Mouse (Mus musculus) left cerebral cortex, adult 11 months (tissue): Measurements from ENCODE around the gene Slc16a14.

ENCODE experiments used
- DNase-seq: peaks from one replicate; pipeline ENCODE4 v3.0.0; 2022; ENCODE audit warnings: low spot score

The Slc16a14 gene

DNA sequence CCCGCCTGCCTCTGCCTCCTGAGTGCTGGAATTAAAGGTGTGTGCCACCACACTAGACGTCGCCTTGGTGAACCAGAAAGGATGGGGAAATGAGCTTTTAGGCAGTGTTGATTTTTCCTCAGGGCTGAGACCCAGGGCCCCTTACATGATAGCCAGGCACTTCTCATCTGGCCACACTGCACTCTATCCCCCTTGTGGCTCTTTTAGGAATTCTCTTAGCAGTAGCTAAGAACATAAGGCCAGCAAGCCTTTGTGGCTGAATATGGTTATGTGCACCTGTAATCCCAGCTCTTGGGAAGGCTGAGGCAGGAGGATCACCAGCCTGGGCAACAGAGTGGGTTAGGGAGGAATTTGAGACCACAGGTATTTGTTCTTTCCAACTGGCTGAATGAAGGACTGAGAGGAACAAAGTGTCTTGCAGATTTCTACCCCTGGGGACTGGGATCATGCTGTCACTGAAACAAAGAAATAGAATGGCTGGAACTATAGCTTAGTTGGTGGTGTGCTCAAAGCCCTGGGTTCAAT lies 68.2 kb downstream of the Slc16a14 start:
- DNase-seq = no peak

DNA sequence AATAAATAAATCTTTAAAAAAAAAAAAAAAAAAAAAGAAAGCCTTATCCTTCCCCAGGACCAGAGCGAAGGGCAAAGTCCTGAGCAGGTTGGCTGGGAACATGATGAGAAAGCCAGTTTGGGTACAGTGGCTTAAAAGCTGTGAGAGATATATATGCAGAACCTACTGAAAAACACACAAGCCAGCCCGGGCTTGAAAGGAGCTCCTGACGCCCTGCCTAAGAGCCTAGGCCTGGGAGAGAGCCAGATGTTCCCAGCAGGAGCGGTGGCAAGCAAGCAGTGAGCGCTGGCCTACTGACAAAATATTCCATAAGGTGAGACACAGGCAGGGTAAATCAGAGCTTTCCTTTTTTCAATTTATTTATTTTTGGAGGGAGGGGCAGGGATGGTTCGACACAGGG lies 68.7 kb downstream of the Slc16a14 start:
- DNase-seq = no peak

DNA sequence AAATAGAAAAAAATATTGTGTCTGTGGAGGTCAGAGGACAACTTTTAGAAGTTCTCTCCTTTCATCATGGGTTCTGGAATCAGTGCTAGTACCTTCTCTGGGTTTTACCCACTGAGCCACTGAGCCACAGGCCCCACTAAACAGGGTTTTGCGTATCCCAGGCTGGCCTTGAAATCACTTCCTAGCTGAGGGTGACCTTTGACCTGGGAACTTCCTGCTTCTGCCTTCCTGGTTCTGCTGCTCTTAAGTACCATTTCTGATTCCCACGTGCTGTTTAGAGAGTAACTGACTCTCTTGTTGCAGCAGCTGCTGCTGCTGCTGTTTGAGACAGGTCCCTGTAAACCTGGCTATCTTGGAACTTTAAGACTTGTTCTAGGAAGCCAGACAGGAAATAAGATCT lies 70.3 kb downstream of the Slc16a14 start:
- DNase-seq = no peak

DNA sequence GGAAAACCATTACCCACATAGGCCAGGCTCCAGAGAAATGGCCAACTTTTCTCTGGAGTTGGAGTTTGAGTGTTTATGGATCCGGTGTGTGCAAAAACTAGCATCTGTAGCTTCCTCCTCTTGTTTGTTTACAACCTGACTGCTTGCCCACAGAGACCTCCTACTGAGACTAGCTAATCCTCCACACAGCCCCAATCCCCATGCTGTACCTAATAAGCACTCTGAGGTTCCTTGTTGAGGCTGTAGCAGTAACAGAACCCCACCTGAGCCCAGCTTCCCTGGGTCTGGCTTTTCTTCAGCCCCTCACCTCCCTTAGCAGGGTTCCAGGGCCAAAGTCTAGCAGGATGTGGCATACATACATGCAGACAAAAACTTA lies 73.7 kb downstream of the Slc16a14 start:
- DNase-seq = no peak

DNA sequence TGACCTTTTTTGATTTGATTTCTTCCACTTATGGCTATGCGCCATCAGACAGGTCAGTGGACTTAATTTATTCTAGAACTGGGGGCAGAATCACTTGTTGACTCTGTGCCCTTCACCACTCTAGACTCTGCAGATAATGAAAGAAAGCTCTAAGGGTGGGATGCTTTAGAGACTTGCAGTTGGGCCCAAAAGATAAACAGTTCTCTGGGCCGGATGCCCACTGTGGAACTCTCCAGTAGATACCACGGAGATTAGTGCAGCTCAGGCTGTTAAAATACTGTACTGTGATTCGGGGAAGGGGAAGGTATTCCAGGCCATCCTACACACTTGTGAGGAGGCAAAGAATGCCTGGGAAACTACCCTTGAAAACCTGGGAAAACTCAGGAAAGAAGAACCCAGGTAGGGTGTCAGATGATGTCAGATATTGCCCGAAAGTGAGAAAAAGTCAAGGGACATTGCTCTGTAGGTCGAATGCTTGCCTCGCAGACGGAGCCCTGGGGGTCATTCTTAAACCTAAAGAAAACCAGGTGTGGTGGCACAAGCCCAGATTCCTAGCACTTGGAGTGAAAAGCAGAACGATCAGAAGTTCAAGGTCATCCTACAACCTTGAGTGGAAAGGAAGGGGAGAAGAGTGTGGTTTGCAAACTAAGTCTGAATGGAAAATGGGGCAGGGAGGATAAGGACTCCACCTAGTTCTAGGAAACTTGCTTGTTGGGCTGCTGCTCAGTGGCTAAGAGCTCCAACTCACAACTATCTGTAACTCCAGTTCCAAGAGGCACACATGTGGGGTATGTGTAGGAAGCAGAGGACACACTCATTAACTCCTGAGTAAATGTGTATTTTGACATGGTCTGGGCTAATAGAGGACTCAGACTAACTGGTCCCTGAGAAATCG lies 74.3 kb downstream of the Slc16a14 start:
- no peak for DNase-seq

DNA sequence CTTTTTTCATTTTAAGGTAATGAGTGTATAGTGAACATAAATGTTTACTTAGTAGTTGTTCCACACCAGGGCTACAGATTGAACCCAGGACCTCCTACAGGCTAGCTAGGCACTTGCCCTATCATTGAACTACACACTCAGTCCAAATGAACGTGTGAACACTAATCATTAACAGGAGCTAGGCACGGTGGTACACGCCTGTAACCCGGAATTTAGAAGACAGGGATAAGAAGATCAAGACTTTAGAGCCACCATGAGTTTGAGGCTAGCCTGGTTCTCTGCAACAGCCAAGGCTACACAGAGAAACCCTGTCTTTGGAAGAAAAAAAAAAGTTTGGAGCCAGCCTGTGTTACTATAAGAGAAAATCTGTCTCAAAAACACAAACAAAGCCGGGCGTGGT lies 75.3 kb downstream of the Slc16a14 start:
- no peak for DNase-seq
